Mouse (Mus musculus) ES-Bruce4 (cell line): ENCODE data around the gene Trpm6.

Experiments
- CTCF ChIP-seq: IDR thresholded peaks from one replicate; pipeline ENCODE4 v1.8.1; 2011; ENCODE audit warnings: low read depth, low read length
- EP300 ChIP-seq: IDR thresholded peaks from 2 replicates; pipeline ENCODE4 v1.6.1; 2011; ENCODE audit warnings: low read depth, low read length; ENCODE audit not compliant: insufficient read depth
- POLR2A ChIP-seq: IDR thresholded peaks from one replicate; pipeline ENCODE4 v1.8.1; 2011; ENCODE audit warnings: low read length; ENCODE audit not compliant: insufficient read depth

- no peak for TF ChIP-seq CTCF
- TF ChIP-seq POLR2A: no peak
- TF ChIP-seq EP300: no peak
These were observed 92.2 kb downstream of the Trpm6 start for GRCm38 (mm10) chr19:18841789-18842562.
